Mouse (Mus musculus): ENCODE results near the gene Ift74.

DNA sequence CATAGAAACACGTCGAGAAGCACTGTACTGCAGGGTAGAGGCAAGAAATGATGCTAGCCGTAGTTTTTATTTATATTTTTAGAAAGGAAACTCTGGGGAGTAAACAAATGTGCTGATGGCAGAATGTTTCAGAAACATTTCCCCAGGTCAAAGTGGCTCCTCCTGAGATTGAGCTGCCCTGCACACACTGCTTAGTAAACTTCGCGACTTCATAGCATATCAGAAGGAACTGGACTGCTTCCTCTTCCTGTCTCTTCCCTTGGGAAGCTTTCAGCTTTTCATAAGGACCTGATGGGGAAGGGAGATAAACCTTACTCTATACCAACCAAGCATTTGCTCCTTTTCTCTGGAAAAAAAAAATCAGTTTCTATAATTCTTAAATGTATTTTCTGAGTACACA, 69.0 kb downstream of the Ift74 start:
- TF ChIP-seq CTCF (IDR thresholded peaks at IDR 0.05; ENCODE audit: borderline replicate concordance, insufficient read depth, low read depth, low read length): no peak
- TF ChIP-seq POLR2A (IDR thresholded peaks at IDR 0.05; ENCODE audit: borderline replicate concordance, insufficient read depth, low read length): no peak

Data from cerebellum, adult 2 months (tissue).